Mouse (Mus musculus) testis, adult 2 months (tissue): ENCODE data around the gene Kiz. TPM values are rescaled to one million over a fixed set of nuclear protein-coding genes. Genes with fewer than 3 reads are reported as not detected.

Experiments
- H3K27ac ChIP-seq: fragments of 200-500 bp; 2 replicates; pipeline ENCODE4 v1.5.1; 2012; ENCODE audit warnings: low read depth, low read length; ENCODE audit not compliant: control insufficient read depth, insufficient read depth
- H3K27me3 ChIP-seq: fragments of 200-500 bp; 2 replicates; pipeline ENCODE4 v1.6.1; 2012; ENCODE audit warnings: mild to moderate bottlenecking, low read length, moderate library complexity; ENCODE audit not compliant: control insufficient read depth, insufficient read depth
- H3K36me3 ChIP-seq: fragments of 200-500 bp; 2 replicates; pipeline ENCODE4 v1.6.1; 2012; ENCODE audit warnings: mild to moderate bottlenecking, low read length; ENCODE audit not compliant: control insufficient read depth, insufficient read depth
- H3K4me1 ChIP-seq: fragments of 200-500 bp; 2 replicates; pipeline ENCODE4 v1.6.1; 2012; ENCODE audit warnings: low read length; ENCODE audit not compliant: control insufficient read depth, insufficient read depth
- H3K4me3 ChIP-seq: fragments of 200-500 bp; 2 replicates; pipeline ENCODE4 v1.5.1; 2012; ENCODE audit warnings: low read depth, mild to moderate bottlenecking, low read length, moderate library complexity, mixed read lengths; ENCODE audit not compliant: control insufficient read depth
- CTCF ChIP-seq: fragments of 200-500 bp; IDR thresholded peaks from 2 replicates; pipeline ENCODE4 v1.5.1; 2012; ENCODE audit warnings: low read depth, mild to moderate bottlenecking, inconsistent platforms, low read length, moderate library complexity; ENCODE audit not compliant: control insufficient read depth, insufficient read depth, insufficient replicate concordance
- POLR2A ChIP-seq: fragments of 200-500 bp; IDR thresholded peaks from 2 replicates; pipeline ENCODE4 v1.6.1; 2012; ENCODE audit warnings: low read depth, mild to moderate bottlenecking, inconsistent platforms, low read length, moderate library complexity; ENCODE audit not compliant: control insufficient read depth
- polyA plus RNA-seq: library from polyadenylated mRNA; depleted of rRNA; stranded (reverse); fragments of >200 nt; gene quantifications from 2 replicates; pipeline ENCODE4 v1.2.3, GENCODE M21; 2012

Kiz gene
- polyA plus RNA-seq, 1 experiment = 98.2 TPM

DNA sequence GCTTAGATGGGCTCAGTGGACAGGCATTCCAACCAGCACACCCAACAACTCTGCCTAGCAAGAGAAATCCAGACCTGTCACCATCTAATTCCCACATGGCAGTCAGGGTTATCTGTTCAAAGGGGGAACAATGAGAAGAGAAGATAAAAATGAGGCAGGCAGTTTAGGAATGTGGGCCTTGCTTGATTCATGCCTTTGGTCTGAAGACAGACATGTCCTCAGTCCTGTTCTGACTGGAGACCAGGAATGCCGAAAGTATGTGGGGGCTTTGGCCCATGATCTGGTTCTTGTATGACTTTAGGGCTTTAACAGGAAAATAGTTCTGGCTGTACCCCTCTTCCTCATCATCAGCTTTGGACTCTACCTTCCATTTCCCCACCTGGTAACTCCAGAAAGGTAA, 130.1 kb downstream of the Kiz start:
- TF ChIP-seq POLR2A (no peak), CTCF (no peak)
- no peak overlapping the region for H3K27ac ChIP-seq
- no peaks in the 10 kb centered on the region for H3K27me3 ChIP-seq
- no peaks in the 10 kb centered on the region for H3K4me1 ChIP-seq
- no peaks in the 10 kb centered on the region for H3K36me3 ChIP-seq
- H3K4me3 ChIP-seq = no peak overlapping the region

- no peaks in the 10 kb centered on the region for H3K27me3 ChIP-seq
- H3K27ac ChIP-seq = no peak overlapping the region
- TF ChIP-seq CTCF (no peak), POLR2A (no peak)
- H3K4me3 ChIP-seq = no peak overlapping the region
- no peaks in the 10 kb centered on the region for H3K36me3 ChIP-seq
- H3K4me1 ChIP-seq = no peaks in the 10 kb centered on the region
Measured at GRCm38 (mm10) chr2:146986429-146986828, 130.8 kb downstream of the Kiz start.

GRCm38 (mm10) chr2:147007265-147007664, 151.6 kb downstream of the Kiz start:
- no peak overlapping the region for H3K4me3 ChIP-seq
- no peaks in the 10 kb centered on the region for H3K36me3 ChIP-seq
- H3K27ac ChIP-seq = no peak overlapping the region
- no peaks in the 10 kb centered on the region for H3K27me3 ChIP-seq
- H3K4me1 ChIP-seq = peaks cover 5% of the 10 kb centered on the region
- no peak for TF ChIP-seq POLR2A
- no peak for TF ChIP-seq CTCF

DNA sequence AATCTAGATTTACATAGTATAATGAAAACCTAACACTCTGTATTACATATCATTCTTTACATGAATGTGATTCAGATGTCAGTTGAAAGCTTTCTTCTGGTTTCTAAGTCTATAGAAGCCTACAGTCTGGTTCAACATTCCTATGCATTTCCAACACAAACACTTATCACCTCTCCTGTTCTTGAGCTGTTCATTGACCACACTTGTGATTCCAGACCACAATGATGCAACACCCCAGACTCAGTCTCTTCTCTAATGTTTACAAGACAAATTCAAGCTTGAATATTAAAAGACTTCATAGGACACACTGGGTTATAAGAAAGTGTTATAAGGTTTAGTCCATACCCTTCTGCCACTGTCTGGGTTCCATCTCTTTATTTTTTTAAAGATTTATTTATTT, 153.4 kb downstream of the Kiz start:
- Histone ChIP-seq H3K27me3 (no peaks in the 10 kb centered on the region), H3K27ac (no peak overlapping the region), H3K4me3 (no peak overlapping the region), H3K4me1 (peaks cover 6% of the 10 kb centered on the region), H3K36me3 (no peaks in the 10 kb centered on the region)
- TF ChIP-seq POLR2A = no peak
- no peak for TF ChIP-seq CTCF

DNA sequence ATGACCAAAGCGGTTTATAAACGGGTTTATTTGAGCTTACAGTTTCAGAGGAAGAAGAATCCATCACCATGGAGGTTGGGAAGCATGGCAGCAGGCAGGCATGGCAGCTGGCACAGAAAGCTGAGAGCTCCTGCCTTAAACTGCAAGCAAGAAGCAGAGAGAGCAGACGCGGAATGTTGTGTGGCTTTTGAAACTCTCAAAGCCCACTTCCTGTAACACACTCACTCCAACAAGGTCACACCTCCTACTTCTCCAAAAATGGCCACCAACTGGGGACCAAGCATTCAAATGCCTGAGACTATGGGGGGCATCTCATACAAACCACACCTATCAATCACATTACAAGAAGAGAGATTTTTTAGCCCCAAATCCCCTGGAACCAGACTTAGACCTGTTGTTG, 154.5 kb downstream of the Kiz start:
- H3K36me3 ChIP-seq = no peaks in the 10 kb centered on the region
- TF ChIP-seq CTCF = no peak
- no peak for TF ChIP-seq POLR2A
- H3K27ac ChIP-seq = no peak overlapping the region
- H3K27me3 ChIP-seq = no peaks in the 10 kb centered on the region
- no peak overlapping the region for H3K4me3 ChIP-seq
- peaks cover 6% of the 10 kb centered on the region for H3K4me1 ChIP-seq

GRCm38 (mm10) chr2:147010952-147011351, 155.3 kb downstream of the Kiz start:
- H3K27ac ChIP-seq = no peak overlapping the region
- H3K4me3 ChIP-seq = no peak overlapping the region
- peaks cover 6% of the 10 kb centered on the region for H3K4me1 ChIP-seq
- H3K27me3 ChIP-seq = no peaks in the 10 kb centered on the region
- H3K36me3 ChIP-seq = no peaks in the 10 kb centered on the region
- TF ChIP-seq CTCF = no peak
- TF ChIP-seq POLR2A = no peak

- peak overlapping the region; percentile 74 for H3K27ac ChIP-seq
- no peak for TF ChIP-seq CTCF
- no peak for TF ChIP-seq POLR2A
- no peaks in the 10 kb centered on the region for H3K27me3 ChIP-seq
- peaks cover 6% of the 10 kb centered on the region for H3K4me1 ChIP-seq
- H3K36me3 ChIP-seq = no peaks in the 10 kb centered on the region
- H3K4me3 ChIP-seq = peak overlapping the region; percentile 90
Measured at GRCm38 (mm10) chr2:147011474-147012140, 155.9 kb downstream of the Kiz start.
